Comparison of ENCODE assay signal across 11 mouse cellular contexts in genomic region chr4:152266236-152266895, GRCm38 (mm10). TPM values are rescaled to one million over a fixed set of nuclear protein-coding genes. Genes with fewer than 3 reads are reported as not detected.
A peak's percentile ranks its signal among the peaks of the same experiment; 100 is the strongest.
DNase-seq lines count a peak whose midpoint lies in the region; ATAC-seq and TF ChIP-seq lines count a peak whose summit lies in the region.
"Had no signal": no experiment of that assay in that cellular context is flagged by ENCODE, and none has a peak within 500 bp of the region (broad histone marks: within the 10 kb centered on the region; RNA-seq: fewer than 3 reads in every experiment).

No protein-coding gene starts in this region.

- no peak overlapping the region for H3K27ac ChIP-seq in lung, postnatal 0 days (ENCODE audit: low read length)
- 0 out of 2 replicates have a peak overlapping the region, but pooled peaks have one; percentile 21 for H3K27ac ChIP-seq in forebrain, embryonic 16.5 days (ENCODE audit: low read length)
- H3K27ac ChIP-seq in hindbrain, postnatal 0 days = peak overlapping the region; percentile 64
- H3K27ac ChIP-seq in intestine, embryonic 15.5 days = no peak overlapping the region

- WGBS in lung, postnatal 0 days = 40% methylated on average over 10 of the region's 10 CpGs
- WGBS in forebrain, embryonic 16.5 days = 50% methylated on average over 10 of the region's 10 CpGs
- 35% methylated on average over 10 of the region's 10 CpGs for WGBS in hindbrain, postnatal 0 days
- 55% methylated on average over 10 of the region's 10 CpGs for WGBS in intestine, embryonic 15.5 days

- no peaks in the 10 kb centered on the region for H3K9me3 ChIP-seq in lung, postnatal 0 days (ENCODE audit: low read length)
- no peaks in the 10 kb centered on the region for H3K9me3 ChIP-seq in forebrain, embryonic 16.5 days (ENCODE audit: control insufficient read depth, low read length)
- no peaks in the 10 kb centered on the region for H3K9me3 ChIP-seq in hindbrain, postnatal 0 days (ENCODE audit: low read length)
- no peaks in the 10 kb centered on the region for H3K9me3 ChIP-seq in intestine, embryonic 15.5 days

- DNase-seq in adrenal gland, postnatal 14 days = peak; percentile 57
- no peak for DNase-seq in adrenal gland, postnatal 36 days
- DNase-seq in lung, postnatal 10 days = peak; percentile 61
- no peak for DNase-seq in lung, postnatal 0 days (ENCODE audit: low spot score)
- DNase-seq in hindbrain, postnatal 0 days (ENCODE audit: low spot score) = peak; percentile 65
- DNase-seq: embryo, embryonic 11 days had no signal

- H3K9ac ChIP-seq in lung, postnatal 0 days (replicated peaks; ENCODE audit: low read depth) = no peak overlapping the region
- no peak overlapping the region for H3K9ac ChIP-seq in forebrain, embryonic 16.5 days (replicated peaks; ENCODE audit: low read depth, low read length)
- no peak overlapping the region for H3K9ac ChIP-seq in hindbrain, postnatal 0 days (replicated peaks; ENCODE audit: low read length)
- H3K9ac ChIP-seq in intestine, embryonic 15.5 days = no peak overlapping the region

- no peak overlapping the region for H3K4me3 ChIP-seq in lung, postnatal 0 days (ENCODE audit: low read depth, low read length)
- H3K4me3 ChIP-seq in forebrain, embryonic 16.5 days (replicated peaks; ENCODE audit: low read length) = no peak overlapping the region
- no peak overlapping the region for H3K4me3 ChIP-seq in hindbrain, postnatal 0 days (ENCODE audit: low read length)
- no peak overlapping the region for H3K4me3 ChIP-seq in intestine, embryonic 15.5 days (replicated peaks)

- peaks cover 4% of the 10 kb centered on the region; the same call in 1 of the 2 replicates for H3K4me1 ChIP-seq in lung, postnatal 0 days (ENCODE audit: insufficient read depth, low read depth, low read length)
- H3K4me1 ChIP-seq in forebrain, embryonic 16.5 days (replicated peaks; ENCODE audit: control insufficient read depth, insufficient read depth, low read length) = peaks cover 25% of the 10 kb centered on the region
- H3K4me1 ChIP-seq in hindbrain, postnatal 0 days (ENCODE audit: insufficient read depth, low read length) = peaks cover 6% of the 10 kb centered on the region
- H3K4me1 ChIP-seq in intestine, embryonic 15.5 days (replicated peaks) = peaks cover 21% of the 10 kb centered on the region

- TF ChIP-seq CTCF in lung, postnatal 0 days (IDR thresholded peaks at IDR 0.05) = no peak
- TF ChIP-seq CTCF in hindbrain, postnatal 0 days (IDR thresholded peaks at IDR 0.05; ENCODE audit: low read depth) = no peak

- H3K36me3 ChIP-seq in lung, postnatal 0 days (ENCODE audit: insufficient read depth, low read length) = no peaks in the 10 kb centered on the region
- no peaks in the 10 kb centered on the region for H3K36me3 ChIP-seq in forebrain, embryonic 16.5 days (ENCODE audit: control insufficient read depth, insufficient read depth)
- 0 out of 2 replicates have a peak, but pooled peaks cover 1% of the 10 kb centered on the region for H3K36me3 ChIP-seq in hindbrain, postnatal 0 days (ENCODE audit: insufficient read depth, low read length)
- no peaks in the 10 kb centered on the region for H3K36me3 ChIP-seq in intestine, embryonic 15.5 days

- H3K4me2 ChIP-seq in lung, postnatal 0 days (replicated peaks; ENCODE audit: low read depth, low read length) = no peak overlapping the region
- H3K4me2 ChIP-seq in forebrain, embryonic 16.5 days (ENCODE audit: low read length) = no peak overlapping the region
- no peak overlapping the region for H3K4me2 ChIP-seq in hindbrain, postnatal 0 days (ENCODE audit: low read depth, low read length)
- H3K4me2 ChIP-seq in intestine, embryonic 15.5 days (replicated peaks) = no peak overlapping the region
- H3K4me2 ChIP-seq: midbrain, embryonic 11.5 days had no signal

- no peak for ATAC-seq in lung, postnatal 0 days
- ATAC-seq in forebrain, embryonic 16.5 days = no peak
- no peak for ATAC-seq in hindbrain, postnatal 0 days
- no peak for ATAC-seq in inflammation-experienced regulatory T-cells, adult 6 months
- no peak for ATAC-seq in intestine, embryonic 15.5 days

- no peak for TF ChIP-seq EP300 in lung, postnatal 0 days (IDR thresholded peaks at IDR 0.05)

- H3K27me3 ChIP-seq in lung, postnatal 0 days (replicated peaks; ENCODE audit: insufficient read depth, low read length) = no peaks in the 10 kb centered on the region
- H3K27me3 ChIP-seq in forebrain, embryonic 16.5 days (replicated peaks; ENCODE audit: control insufficient read depth, insufficient read depth, low read length) = no peaks in the 10 kb centered on the region
- H3K27me3 ChIP-seq in hindbrain, postnatal 0 days (ENCODE audit: insufficient read depth, low read length) = no peaks in the 10 kb centered on the region
- no peaks in the 10 kb centered on the region for H3K27me3 ChIP-seq in intestine, embryonic 15.5 days (replicated peaks)

RNA-seq across cellular contexts. Expression of gene Gpr153, which starts 7.7 kb away (rescaled TPM):
- 7.2 and 7.5 TPM in 2 replicates for total RNA-seq in adrenal gland, postnatal 14 days (2021)
- 1 to 10 TPM; 4.7 to 7.2 TPM for total RNA-seq in adrenal gland, postnatal 36 days (2021)
- 11.1 and 12.3 TPM in 2 replicates for polyA plus RNA-seq in lung, postnatal 0 days (2015; fragmentation: Nextera tagmentation; extraction: Ambion mirVana)
- 4.4 and 6.2 TPM in 2 replicates for polyA plus RNA-seq in forebrain, embryonic 16.5 days (2015; fragmentation: Nextera tagmentation; extraction: Ambion mirVana)
- 167 and 170 TPM in 2 replicates for total RNA-seq in hindbrain, postnatal 0 days (2014; rRNA removed)
- polyA plus RNA-seq in hindbrain, postnatal 0 days (2015; fragmentation: Nextera tagmentation; extraction: Ambion mirVana) = 17.1 and 19.0 TPM in 2 replicates
- polyA plus RNA-seq in inflammation-experienced regulatory T-cells, adult 6 months (2017; shearing (Covaris generic)) = under 1 TPM in 1 of 3 experiments, not detected in 2; 0.15 TPM
- polyA plus RNA-seq in intestine, embryonic 15.5 days (2015; fragmentation: Nextera tagmentation; extraction: Ambion mirVana) = 7.3 and 8.1 TPM in 2 replicates

RNA-seq across cellular contexts. Expression of gene Hes3, which starts 25.1 kb away (rescaled TPM):
- not detected in 2 replicates for total RNA-seq in adrenal gland, postnatal 14 days (2021)
- not detected for total RNA-seq in adrenal gland, postnatal 36 days (2021)
- polyA plus RNA-seq in lung, postnatal 0 days (2015; fragmentation: Nextera tagmentation; extraction: Ambion mirVana) = not detected in 2 replicates
- polyA plus RNA-seq in forebrain, embryonic 16.5 days (2015; fragmentation: Nextera tagmentation; extraction: Ambion mirVana) = not detected in 2 replicates
- total RNA-seq in hindbrain, postnatal 0 days (2014; rRNA removed) = 0.26 and 0.40 TPM in 2 replicates
- 0.15 and 0.19 TPM in 2 replicates for polyA plus RNA-seq in hindbrain, postnatal 0 days (2015; fragmentation: Nextera tagmentation; extraction: Ambion mirVana)
- polyA plus RNA-seq in inflammation-experienced regulatory T-cells, adult 6 months (2017; shearing (Covaris generic)) = not detected
- polyA plus RNA-seq in intestine, embryonic 15.5 days (2015; fragmentation: Nextera tagmentation; extraction: Ambion mirVana) = not detected in 2 replicates
- polyA plus RNA-seq: intestine, embryonic 14.5 days had no signal

RNA-seq across cellular contexts. Expression of gene Icmt, which starts 30.7 kb away (rescaled TPM):
- 36.9 and 39.6 TPM in 2 replicates for total RNA-seq in adrenal gland, postnatal 14 days (2021)
- total RNA-seq in adrenal gland, postnatal 36 days (2021) = 10 to 100 TPM; 49.0 to 50.2 TPM
- 16.9 and 18.9 TPM in 2 replicates for polyA plus RNA-seq in lung, postnatal 0 days (2015; fragmentation: Nextera tagmentation; extraction: Ambion mirVana)
- 20.7 and 21.3 TPM in 2 replicates for polyA plus RNA-seq in forebrain, embryonic 16.5 days (2015; fragmentation: Nextera tagmentation; extraction: Ambion mirVana)
- total RNA-seq in hindbrain, postnatal 0 days (2014; rRNA removed) = 35.3 and 42.6 TPM in 2 replicates
- polyA plus RNA-seq in hindbrain, postnatal 0 days (2015; fragmentation: Nextera tagmentation; extraction: Ambion mirVana) = 15.9 and 16.4 TPM in 2 replicates
- 1 to 10 TPM; 5.1 to 8.8 (median 7.1) TPM for polyA plus RNA-seq in inflammation-experienced regulatory T-cells, adult 6 months (2017; shearing (Covaris generic))
- 17.3 and 17.6 TPM in 2 replicates for polyA plus RNA-seq in intestine, embryonic 15.5 days (2015; fragmentation: Nextera tagmentation; extraction: Ambion mirVana)

RNA-seq across cellular contexts. Expression of gene Rnf207, which starts 52.4 kb away (rescaled TPM):
- total RNA-seq in adrenal gland, postnatal 14 days (2021) = 0.26 TPM in 1 of 2 replicates, not detected in the other
- under 1 TPM; 0.46 to 0.96 TPM for total RNA-seq in adrenal gland, postnatal 36 days (2021)
- polyA plus RNA-seq in lung, postnatal 0 days (2015; fragmentation: Nextera tagmentation; extraction: Ambion mirVana) = 0.53 and 0.70 TPM in 2 replicates
- polyA plus RNA-seq in forebrain, embryonic 16.5 days (2015; fragmentation: Nextera tagmentation; extraction: Ambion mirVana) = 2.4 and 4.0 TPM in 2 replicates
- total RNA-seq in hindbrain, postnatal 0 days (2014; rRNA removed) = 5.7 and 7.7 TPM in 2 replicates
- 6.6 and 6.9 TPM in 2 replicates for polyA plus RNA-seq in hindbrain, postnatal 0 days (2015; fragmentation: Nextera tagmentation; extraction: Ambion mirVana)
- polyA plus RNA-seq in inflammation-experienced regulatory T-cells, adult 6 months (2017; shearing (Covaris generic)) = not detected
- 2.1 and 2.5 TPM in 2 replicates for polyA plus RNA-seq in intestine, embryonic 15.5 days (2015; fragmentation: Nextera tagmentation; extraction: Ambion mirVana)

RNA-seq across cellular contexts. Expression of gene Rpl22, which starts 59.2 kb away (rescaled TPM):
- total RNA-seq in adrenal gland, postnatal 14 days (2021) = 493 and 564 TPM in 2 replicates
- total RNA-seq in adrenal gland, postnatal 36 days (2021) = 100 to 1,000 TPM; 496 to 507 TPM
- polyA plus RNA-seq in lung, postnatal 0 days (2015; fragmentation: Nextera tagmentation; extraction: Ambion mirVana) = 265 and 266 TPM in 2 replicates
- 173 and 196 TPM in 2 replicates for polyA plus RNA-seq in forebrain, embryonic 16.5 days (2015; fragmentation: Nextera tagmentation; extraction: Ambion mirVana)
- 164 and 185 TPM in 2 replicates for total RNA-seq in hindbrain, postnatal 0 days (2014; rRNA removed)
- polyA plus RNA-seq in hindbrain, postnatal 0 days (2015; fragmentation: Nextera tagmentation; extraction: Ambion mirVana) = 156 and 176 TPM in 2 replicates
- 1,000 to 10,000 TPM in 1 of 3 experiments, 100 to 1,000 TPM in 2; 752 to 1,062 (median 960) TPM for polyA plus RNA-seq in inflammation-experienced regulatory T-cells, adult 6 months (2017; shearing (Covaris generic))
- 371 and 424 TPM in 2 replicates for polyA plus RNA-seq in intestine, embryonic 15.5 days (2015; fragmentation: Nextera tagmentation; extraction: Ambion mirVana)

Comparison
In these comparisons a context has a peak if more than half of its experiments do, and no peak if none do; other contexts are left out.
1. DNase-seq: peak in adrenal gland, postnatal 14 days (single experiment), lung, postnatal 10 days (single experiment) and hindbrain, postnatal 0 days (single experiment); none in adrenal gland, postnatal 36 days (0 of 2) and lung, postnatal 0 days (single experiment).
2. H3K27ac ChIP-seq: peak in forebrain, embryonic 16.5 days (single experiment) and hindbrain, postnatal 0 days (single experiment); none in lung, postnatal 0 days (single experiment) and intestine, embryonic 15.5 days (single experiment).